ENCODE assay signal across 8 mouse cellular contexts in genomic region chr15:95791141-95791791, GRCm38 (mm10). TPM values are rescaled to one million over a fixed set of nuclear protein-coding genes. Genes with fewer than 3 reads are reported as not detected.
A peak's percentile ranks its signal among the peaks of the same experiment; 100 is the strongest.
DNase-seq lines count a peak whose midpoint lies in the region; ATAC-seq lines count a peak whose summit lies in the region.

No protein-coding gene starts in this region.

- peak overlapping the region; percentile 74 for H3K4me2 ChIP-seq in forebrain, embryonic 14.5 days (ENCODE audit: low read length)
- H3K4me2 ChIP-seq in intestine, embryonic 16.5 days (ENCODE audit: low read depth, low read length): peak overlapping the region; percentile 79

- peak; percentile 47 for ATAC-seq in forebrain, embryonic 14.5 days
- ATAC-seq in intestine, embryonic 16.5 days: peak; percentile 24

- 2% methylated on average over 32 of the region's 32 CpGs for WGBS in forebrain, embryonic 14.5 days
- under 1% methylated on average over 32 of the region's 32 CpGs for WGBS in intestine, embryonic 16.5 days
- WGBS in midbrain, embryonic 10.5 days: 3% methylated on average over 32 of the region's 32 CpGs

- H3K36me3 ChIP-seq in forebrain, embryonic 14.5 days (ENCODE audit: control insufficient read depth, insufficient read depth, low read length): no peaks in the 10 kb centered on the region
- no peaks in the 10 kb centered on the region for H3K36me3 ChIP-seq in intestine, embryonic 16.5 days (ENCODE audit: control insufficient read depth, insufficient read depth, low read length)
- peaks cover 16% of the 10 kb centered on the region; the same call in 1 of the 2 replicates for H3K36me3 ChIP-seq in midbrain, embryonic 10.5 days

- H3K27me3 ChIP-seq in forebrain, embryonic 14.5 days (replicated peaks; ENCODE audit: control insufficient read depth, insufficient read depth, low read length): no peaks in the 10 kb centered on the region
- no peaks in the 10 kb centered on the region for H3K27me3 ChIP-seq in intestine, embryonic 16.5 days (replicated peaks; ENCODE audit: control insufficient read depth, insufficient read depth, low read length)
- H3K27me3 ChIP-seq in midbrain, embryonic 10.5 days (ENCODE audit: low read depth, poor library complexity, severe bottlenecking): peaks cover 20% of the 10 kb centered on the region

- H3K9ac ChIP-seq in forebrain, embryonic 14.5 days (ENCODE audit: low read length): peak overlapping the region; percentile 92
- peak overlapping the region; percentile 92 for H3K9ac ChIP-seq in intestine, embryonic 16.5 days (ENCODE audit: low read depth, low read length)

- H3K9me3 ChIP-seq in forebrain, embryonic 14.5 days (replicated peaks; ENCODE audit: control insufficient read depth, low read length): no peaks in the 10 kb centered on the region
- no peaks in the 10 kb centered on the region for H3K9me3 ChIP-seq in intestine, embryonic 16.5 days (ENCODE audit: control insufficient read depth, low read length)
- H3K9me3 ChIP-seq in midbrain, embryonic 10.5 days (replicated peaks): no peaks in the 10 kb centered on the region

- peak; percentile 58 for DNase-seq in adrenal gland, postnatal 10 days
- DNase-seq in adrenal gland, adult (ENCODE audit: inconsistent age in 2 of 2, low spot score in 1 of 2): no peak
- peak; percentile 92 for DNase-seq in R1 (ENCODE audit: low read depth, low spot score)
- DNase-seq in forebrain, embryonic 14.5 days (ENCODE audit: low spot score): no peak
- DNase-seq in midbrain, embryonic 10.5 days (ENCODE audit: low spot score): no peak
- no peak for DNase-seq in right cerebral cortex, adult 2 months (ENCODE audit: low spot score in 2 of 2)
- no peak for DNase-seq in cerebellum, adult 9-11 months

- H3K4me3 ChIP-seq in forebrain, embryonic 14.5 days (ENCODE audit: low read depth, low read length): peak overlapping the region; percentile 80
- peak overlapping the region; percentile 89 for H3K4me3 ChIP-seq in intestine, embryonic 16.5 days (ENCODE audit: low read length)
- peak overlapping the region; percentile 77 for H3K4me3 ChIP-seq in midbrain, embryonic 10.5 days

- peak overlapping the region; percentile 72 for H3K27ac ChIP-seq in forebrain, embryonic 14.5 days (ENCODE audit: low read depth, low read length)
- peak overlapping the region; percentile 90 for H3K27ac ChIP-seq in intestine, embryonic 16.5 days (ENCODE audit: low read length)
- H3K27ac ChIP-seq in midbrain, embryonic 10.5 days (replicated peaks): peak overlapping the region; percentile 92

- H3K4me1 ChIP-seq in forebrain, embryonic 14.5 days (ENCODE audit: control insufficient read depth, insufficient read depth, low read length): peaks cover 14% of the 10 kb centered on the region; the same call in 1 of the 2 replicates
- H3K4me1 ChIP-seq in intestine, embryonic 16.5 days (ENCODE audit: control insufficient read depth, insufficient read depth, low read length): peaks cover 32% of the 10 kb centered on the region
- H3K4me1 ChIP-seq in midbrain, embryonic 10.5 days: peaks cover 32% of the 10 kb centered on the region

RNA-seq across cellular contexts. Expression of gene Ano6, which starts 0.6 kb away (rescaled TPM):
- 10 to 100 TPM; 54.4 to 72.8 TPM for total RNA-seq in adrenal gland, postnatal 10 days (2021)
- polyA plus RNA-seq in forebrain, embryonic 14.5 days (2014; fragmentation: Nextera tagmentation; extraction: Ambion mirVana): 14.6 and 20.1 TPM in 2 replicates
- polyA plus RNA-seq in intestine, embryonic 16.5 days (2015; fragmentation: Nextera tagmentation; extraction: Ambion mirVana): 51.5 and 63.1 TPM in 2 replicates
- polyA plus RNA-seq in midbrain, embryonic 10.5 days (2016; fragmentation: Nextera tagmentation; extraction: Ambion mirVana): 30.0 and 33.6 TPM in 2 replicates

Comparison
In these comparisons a context has a peak if more than half of its experiments do, and no peak if none do; other contexts are left out.
1. DNase-seq: peak in adrenal gland, postnatal 10 days (single experiment) and R1 (single experiment); none in adrenal gland, adult (0 of 2), forebrain, embryonic 14.5 days (single experiment), midbrain, embryonic 10.5 days (single experiment), right cerebral cortex, adult 2 months (0 of 2) and cerebellum, adult 9-11 months (single experiment).
2. Peak in every context shown above with its lines, with median percentiles within 50 percentile points of each other: H3K27ac ChIP-seq and H3K4me3 ChIP-seq.